Mouse (Mus musculus) frontal cortex, adult 2 months (tissue): Measurements from ENCODE around the gene Relch. TPM values are rescaled to one million over a fixed set of nuclear protein-coding genes. Genes with fewer than 3 reads are reported as not detected.
"Not testable (repeated sequence)": the region's sequence is repeated elsewhere in the genome, so short reads cannot be mapped to it uniquely, and the experiment has no call there.

ENCODE experiments used
- DNase-seq, 2 experiments: peaks; one replicate each; pipeline ENCODE4 v3.0.0; 2022; ENCODE audit warnings: low spot score in 1 of 2; ENCODE audit errors: extremely low spot score in 1 of 2
- polyA plus RNA-seq: library from polyadenylated mRNA; depleted of rRNA; stranded (reverse); fragments of >200 nt; gene quantifications from 2 replicates; pipeline ENCODE4 v1.2.3, GENCODE M21; 2012

Gene Relch
- polyA plus RNA-seq, 1 experiment: 43.0 TPM

GRCm38 (mm10) chr1:105739493-105739892, 75.8 kb downstream of the Relch start:
- DNase-seq: no peak

GRCm38 (mm10) chr1:105742481-105742880, 78.8 kb downstream of the Relch start:
- peak; percentile 32 to 62 for DNase-seq

GRCm38 (mm10) chr1:105746444-105746843, 82.8 kb downstream of the Relch start:
- DNase-seq: no peak

GRCm38 (mm10) chr1:105746858-105747596, 83.4 kb downstream of the Relch start:
- DNase-seq: no peak

- no peak for DNase-seq
Measured at GRCm38 (mm10) chr1:105748091-105748799, 84.6 kb downstream of the Relch start.

- DNase-seq: no peak
Measured at GRCm38 (mm10) chr1:105752196-105752595, 88.5 kb downstream of the Relch start.

GRCm38 (mm10) chr1:105752944-105753343, 89.3 kb downstream of the Relch start:
- no peak for DNase-seq

- DNase-seq: no peak
Measured at GRCm38 (mm10) chr1:105758798-105759197, 95.1 kb downstream of the Relch start.

GRCm38 (mm10) chr1:105759422-105760165, 95.9 kb downstream of the Relch start:
- no peak for DNase-seq

GRCm38 (mm10) chr1:105765586-105765985, 101.9 kb downstream of the Relch start:
- DNase-seq: no peak

GRCm38 (mm10) chr1:105766099-105766498, 102.4 kb downstream of the Relch start:
- not testable (repeated sequence) for DNase-seq

GRCm38 (mm10) chr1:105768397-105768796, 104.7 kb downstream of the Relch start:
- DNase-seq: no peak

GRCm38 (mm10) chr1:105770685-105771084, 107.0 kb downstream of the Relch start:
- DNase-seq: no peak

GRCm38 (mm10) chr1:105776426-105776825, 112.8 kb downstream of the Relch start:
- no peak for DNase-seq

- DNase-seq: no peak
Measured at GRCm38 (mm10) chr1:105780079-105780456, 116.4 kb downstream of the Relch start.

GRCm38 (mm10) chr1:105780457-105781364, 117.0 kb downstream of the Relch start, which contains the start of gene Tnfrsf11a:
TSS of gene Tnfrsf11a (plus strand) at chr1:105780718.
- DNase-seq: peak in 1 of 2 experiments; percentile 59

- no peak for DNase-seq
Measured at GRCm38 (mm10) chr1:105781391-105782146, 117.9 kb downstream of the Relch start.

- DNase-seq: no peak
Measured at GRCm38 (mm10) chr1:105784257-105785016, 120.8 kb downstream of the Relch start.

- no peak for DNase-seq
Measured at GRCm38 (mm10) chr1:105785146-105785545, 121.5 kb downstream of the Relch start.
